Mouse (Mus musculus) limb, embryonic 14.5 days (tissue): Measurements from ENCODE around the gene Sae1. TPM values are rescaled to one million over a fixed set of nuclear protein-coding genes. Genes with fewer than 3 reads are reported as not detected.
A peak's percentile ranks its signal among the peaks of the same experiment; 100 is the strongest.

Experiments
- ATAC-seq: fragments of 200-750 bp; cut with Nextera tagmentation; 2 replicates; pipeline ENCODE4 v1.8.0; 2017; ENCODE audit warnings: low read depth, moderate number of reproducible peaks, moderate TSS enrichment; ENCODE audit not compliant: low FRiP score
- DNase-seq: peaks from one replicate; pipeline ENCODE4 v3.0.0-alpha.2; 2015; ENCODE audit warnings: low spot score
- H3K27ac ChIP-seq: fragments of 300-500 bp; sonication (generic); replicated peaks from 2 replicates; pipeline ENCODE4 v1.5.1; 2014; ENCODE audit warnings: low read depth, mild to moderate bottlenecking, low read length, moderate library complexity, mixed read lengths
- H3K27me3 ChIP-seq: fragments of 300-500 bp; sonication (generic); 2 replicates; pipeline ENCODE4 v1.6.1; 2014; ENCODE audit warnings: low read length, mixed read lengths; ENCODE audit not compliant: control insufficient read depth, insufficient read depth
- H3K36me3 ChIP-seq: fragments of 300-500 bp; sonication (generic); 2 replicates; pipeline ENCODE4 v1.6.1; 2014; ENCODE audit warnings: mild to moderate bottlenecking, low read length, moderate library complexity, mixed read lengths; ENCODE audit not compliant: control insufficient read depth, insufficient read depth
- H3K4me1 ChIP-seq: fragments of 300-500 bp; sonication (generic); 2 replicates; pipeline ENCODE4 v1.6.1; 2014; ENCODE audit warnings: antibody characterized with exemption, low read length, mixed read lengths; ENCODE audit not compliant: control insufficient read depth, insufficient read depth
- H3K4me2 ChIP-seq: fragments of 300-500 bp; sonication (generic); replicated peaks from 2 replicates; pipeline ENCODE4 v1.6.1; 2014; ENCODE audit warnings: low read depth, mild to moderate bottlenecking, low read length, moderate library complexity; ENCODE audit not compliant: severe bottlenecking
- H3K4me3 ChIP-seq: fragments of 300-500 bp; sonication (generic); replicated peaks from 2 replicates; pipeline ENCODE4 v1.5.1; 2014; ENCODE audit warnings: low read length
- H3K9ac ChIP-seq: fragments of 300-500 bp; sonication (generic); 2 replicates; pipeline ENCODE4 v1.6.1; 2014; ENCODE audit warnings: mild to moderate bottlenecking, low read depth, low read length, moderate library complexity; ENCODE audit not compliant: severe bottlenecking
- H3K9me3 ChIP-seq: fragments of 300-500 bp; sonication (generic); 2 replicates; pipeline ENCODE4 v1.6.1; 2016; ENCODE audit warnings: low read length; ENCODE audit not compliant: control insufficient read depth
- POLR2A ChIP-seq: fragments of 200-500 bp; IDR thresholded peaks from 2 replicates; pipeline ENCODE4 v1.8.0; 2012; ENCODE audit warnings: inconsistent platforms, mild to moderate bottlenecking, moderate library complexity, borderline replicate concordance; ENCODE audit not compliant: insufficient read depth, insufficient read length; ENCODE audit errors: extremely low read depth
- WGBS: fragments of 180-500 bp; shearing (Covaris S2); extraction: QIAGEN DNeasy Blood & Tissue Kit; methylation state at CpG from one replicate; pipeline ENCODE4 v1.1.7; 2014; 5-methylcytosine and 5-hydroxymethylcytosine counted together
- polyA plus RNA-seq, 2 experiments: library from polyadenylated mRNA; depleted of rRNA in 1 of 2; stranded (reverse) in 1 of 2; unstranded in 1 of 2; fragments of >200 nt; fragmentation: Nextera tagmentation in 1 of 2; extraction: Ambion mirVana in 1 of 2; gene quantifications; 2 replicates each; pipeline versions ENCODE4 v1.2.1 to v1.2.3; 2012 to 2014

The Sae1 gene
- polyA plus RNA-seq, 2 experiments, result 172 to 273 TPM

GRCm38 (mm10) chr7:16285450-16286025 is 102.1 kb downstream of the Sae1 start:
- peaks cover 33% of the 10 kb centered on the region for H3K36me3 ChIP-seq
- no peaks in the 10 kb centered on the region for H3K9me3 ChIP-seq
- no peak for TF ChIP-seq POLR2A
- under 1% methylated on average over 13 of the region's 14 CpGs for WGBS
- no peaks in the 10 kb centered on the region for H3K27me3 ChIP-seq
- H3K4me3 ChIP-seq, result peak overlapping the region; percentile 64
- peak; percentile 83 for DNase-seq
- peak overlapping the region; percentile 21; the same call in 1 of the 2 replicates for H3K9ac ChIP-seq
- H3K4me2 ChIP-seq, result peak overlapping the region; percentile 57
- H3K4me1 ChIP-seq, result peaks cover 4% of the 10 kb centered on the region; the same call in 1 of the 2 replicates
- peak; percentile 41 for ATAC-seq
- H3K27ac ChIP-seq, result peak overlapping the region; percentile 11

GRCm38 (mm10) chr7:16284904-16285303 is 102.7 kb downstream of the Sae1 start:
- Histone ChIP-seq H3K9me3 (no peaks in the 10 kb centered on the region), H3K4me1 (peaks cover 4% of the 10 kb centered on the region; the same call in 1 of the 2 replicates), H3K36me3 (peaks cover 39% of the 10 kb centered on the region), H3K9ac (no peak overlapping the region), H3K4me3 (peak overlapping the region; percentile 64), H3K27me3 (no peaks in the 10 kb centered on the region), H3K27ac (peak overlapping the region; percentile 11; the same call in 1 of the 2 replicates), H3K4me2 (peak overlapping the region; percentile 57)
- DNase-seq, result no peak
- 69% methylated on average over 9 of the region's 9 CpGs for WGBS
- no peak for TF ChIP-seq POLR2A
- no peak for ATAC-seq

- Histone ChIP-seq H3K4me1 (peaks cover 4% of the 10 kb centered on the region; the same call in 1 of the 2 replicates), H3K27me3 (no peaks in the 10 kb centered on the region)
- 88% methylated on average over 8 of the region's 8 CpGs for WGBS
These were observed 103.6 kb downstream of the Sae1 start for GRCm38 (mm10) chr7:16284001-16284400.

GRCm38 (mm10) chr7:16282334-16282733 is 105.3 kb downstream of the Sae1 start:
- ATAC-seq (no peak), DNase-seq (no peak)
- H3K4me1 ChIP-seq, result peaks cover 4% of the 10 kb centered on the region; the same call in 1 of the 2 replicates
- no peaks in the 10 kb centered on the region for H3K27me3 ChIP-seq
- H3K36me3 ChIP-seq, result peaks cover 53% of the 10 kb centered on the region
- TF ChIP-seq POLR2A, result no peak
- no peaks in the 10 kb centered on the region for H3K9me3 ChIP-seq
- no peak overlapping the region for H3K9ac ChIP-seq
- no peak overlapping the region for H3K4me2 ChIP-seq
- WGBS, result 94% methylated on average over 9 of the region's 13 CpGs
- no peak overlapping the region for H3K27ac ChIP-seq
- H3K4me3 ChIP-seq, result no peak overlapping the region

More at GRCm38 (mm10) chr7:16284001-16284400, 103.6 kb downstream of the Sae1 start:
- DNase-seq, result no peak
- no peak overlapping the region for H3K4me3 ChIP-seq
- H3K9ac ChIP-seq, result no peak overlapping the region
- TF ChIP-seq POLR2A, result no peak
- peaks cover 40% of the 10 kb centered on the region for H3K36me3 ChIP-seq
- H3K4me2 ChIP-seq, result no peak overlapping the region
- H3K27ac ChIP-seq, result no peak overlapping the region
- no peaks in the 10 kb centered on the region for H3K9me3 ChIP-seq
- ATAC-seq, result no peak

- DNase-seq (no peak), ATAC-seq (no peak)
- no peak for TF ChIP-seq POLR2A
- H3K9ac ChIP-seq, result no peak overlapping the region
- H3K4me3 ChIP-seq, result no peak overlapping the region
- 83% methylated on average over 11 of the region's 11 CpGs for WGBS
- H3K27ac ChIP-seq, result no peak overlapping the region
- peaks cover 4% of the 10 kb centered on the region; the same call in 1 of the 2 replicates for H3K4me1 ChIP-seq
- H3K36me3 ChIP-seq, result peaks cover 69% of the 10 kb centered on the region
- no peaks in the 10 kb centered on the region for H3K27me3 ChIP-seq
- H3K9me3 ChIP-seq, result no peaks in the 10 kb centered on the region
- H3K4me2 ChIP-seq, result no peak overlapping the region
These were observed 106.9 kb downstream of the Sae1 start for GRCm38 (mm10) chr7:16280721-16281120.
